Mouse (Mus musculus) stomach, embryonic 14.5 days (tissue): ENCODE data around the gene Lonp2. TPM values are rescaled to one million over a fixed set of nuclear protein-coding genes. Genes with fewer than 3 reads are reported as not detected.

Experiments used
- ATAC-seq: fragments of 200-750 bp; cut with Nextera tagmentation; 2 replicates; pipeline ENCODE4 v1.8.0; 2017; ENCODE audit warnings: low read depth, moderate TSS enrichment; ENCODE audit not compliant: insufficient number of reproducible peaks, insufficient read depth, low FRiP score
- H3K27ac ChIP-seq: fragments of 300-500 bp; sonication (generic); 2 replicates; pipeline ENCODE4 v1.5.1; 2014; ENCODE audit warnings: mild to moderate bottlenecking, low read length, moderate library complexity, mixed read lengths
- H3K27me3 ChIP-seq: fragments of 300-500 bp; sonication (generic); 2 replicates; pipeline ENCODE4 v1.6.1; 2014; ENCODE audit warnings: low read length, control low read depth, mixed read lengths; ENCODE audit not compliant: control insufficient read depth, insufficient read depth
- H3K36me3 ChIP-seq: fragments of 300-500 bp; sonication (generic); 2 replicates; pipeline ENCODE4 v1.6.1; 2014; ENCODE audit warnings: mild to moderate bottlenecking, control low read depth, low read length, moderate library complexity, mixed read lengths; ENCODE audit not compliant: control insufficient read depth, insufficient read depth
- H3K4me1 ChIP-seq: fragments of 300-500 bp; sonication (generic); 2 replicates; pipeline ENCODE4 v1.6.1; 2014; ENCODE audit warnings: low read length, control low read depth, mixed read lengths; ENCODE audit not compliant: control insufficient read depth, insufficient read depth
- H3K4me2 ChIP-seq: fragments of 300-500 bp; sonication (generic); replicated peaks from 2 replicates; pipeline ENCODE4 v1.6.1; 2014; ENCODE audit warnings: low read depth, low read length, control low read depth
- H3K4me3 ChIP-seq: fragments of 300-500 bp; sonication (generic); 2 replicates; pipeline ENCODE4 v1.5.1; 2014; ENCODE audit warnings: low read depth, low read length, control low read depth
- H3K9ac ChIP-seq: fragments of 300-500 bp; sonication (generic); replicated peaks from 2 replicates; pipeline ENCODE4 v1.6.1; 2014; ENCODE audit warnings: low read depth, mild to moderate bottlenecking, control low read depth, low read length, moderate library complexity, mixed read lengths
- H3K9me3 ChIP-seq: fragments of 300-500 bp; sonication (generic); 2 replicates; pipeline ENCODE4 v1.6.1; 2016; ENCODE audit warnings: low read depth, low read length, control low read depth; ENCODE audit not compliant: control insufficient read depth
- WGBS: fragments of 180-500 bp; shearing (Covaris S2); extraction: QIAGEN DNeasy Blood & Tissue Kit; methylation state at CpG from one replicate; pipeline ENCODE4 v1.1.7; 2014; 5-methylcytosine and 5-hydroxymethylcytosine counted together
- polyA plus RNA-seq: library from polyadenylated mRNA; unstranded; fragments of >200 nt; fragmentation: Nextera tagmentation; extraction: Ambion mirVana; gene quantifications from 2 replicates; pipeline ENCODE4 v1.2.1, GENCODE M21; 2014

Lonp2 gene
- polyA plus RNA-seq, 1 experiment from 2014 or later, result 45.4 TPM

DNA sequence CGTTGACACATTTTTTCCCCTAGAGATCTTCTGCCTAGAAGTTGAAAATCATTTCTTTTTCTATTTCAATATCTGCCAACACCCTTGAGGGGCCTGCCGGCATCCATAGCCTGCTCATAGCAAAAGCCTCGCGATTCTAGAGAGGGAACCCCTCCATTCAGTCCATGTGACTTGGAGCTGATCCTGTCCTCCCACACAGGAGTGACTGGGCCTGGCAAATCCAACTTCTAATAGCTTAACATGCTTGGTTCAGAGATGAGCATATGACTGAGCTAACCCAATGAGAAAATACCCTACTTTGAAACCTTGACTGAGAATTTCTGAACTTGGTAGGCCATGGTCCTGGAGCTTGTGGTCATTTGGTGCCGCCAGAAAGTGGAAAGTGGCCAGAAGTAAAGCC lies 37.8 kb upstream of the Lonp2 start:
- no peaks in the 10 kb centered on the region for H3K36me3 ChIP-seq
- H3K9me3 ChIP-seq, result no peaks in the 10 kb centered on the region
- no peak overlapping the region for H3K27ac ChIP-seq
- H3K27me3 ChIP-seq, result no peaks in the 10 kb centered on the region
- no peak overlapping the region for H3K4me2 ChIP-seq
- no peaks in the 10 kb centered on the region for H3K4me1 ChIP-seq
- ATAC-seq, result no peak
- H3K9ac ChIP-seq, result no peak overlapping the region
- 40% methylated on average over 5 of the region's 5 CpGs for WGBS
- H3K4me3 ChIP-seq, result no peak overlapping the region

GRCm38 (mm10) chr8:86586642-86587041 lies 37.2 kb upstream of the Lonp2 start:
- ATAC-seq, result no peak
- WGBS, result 41% methylated on average over 6 of the region's 6 CpGs
- H3K4me3 ChIP-seq, result no peak overlapping the region
- no peaks in the 10 kb centered on the region for H3K27me3 ChIP-seq
- H3K9ac ChIP-seq, result no peak overlapping the region
- no peaks in the 10 kb centered on the region for H3K4me1 ChIP-seq
- H3K36me3 ChIP-seq, result no peaks in the 10 kb centered on the region
- no peak overlapping the region for H3K4me2 ChIP-seq
- no peaks in the 10 kb centered on the region for H3K9me3 ChIP-seq
- H3K27ac ChIP-seq, result no peak overlapping the region

DNA sequence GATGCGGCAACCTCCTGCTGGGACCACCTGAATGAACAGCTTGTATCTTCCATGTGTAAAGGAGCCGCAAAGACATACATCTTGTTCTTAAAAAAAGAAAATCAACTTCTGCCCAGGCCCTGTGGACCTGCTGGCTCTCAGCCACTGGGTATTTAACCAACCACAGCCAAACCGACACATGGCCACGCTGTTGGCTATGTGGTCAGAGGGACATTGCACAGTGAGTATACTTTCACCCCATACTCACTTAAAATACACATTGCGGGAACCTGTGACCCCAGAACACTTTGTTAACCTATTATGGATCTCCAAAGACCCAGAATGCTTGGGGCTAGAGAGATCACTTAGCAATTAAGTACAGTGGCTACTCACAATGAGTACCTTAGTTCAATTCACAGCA lies 35.5 kb upstream of the Lonp2 start:
- Histone ChIP-seq H3K4me3 (no peak overlapping the region), H3K27ac (no peak overlapping the region), H3K4me1 (no peaks in the 10 kb centered on the region), H3K4me2 (no peak overlapping the region), H3K27me3 (no peaks in the 10 kb centered on the region), H3K9me3 (no peaks in the 10 kb centered on the region), H3K9ac (no peak overlapping the region), H3K36me3 (no peaks in the 10 kb centered on the region)
- WGBS, result 85% methylated on average over 5 of the region's 5 CpGs
- ATAC-seq, result no peak

- no peak overlapping the region for H3K9ac ChIP-seq
- no peaks in the 10 kb centered on the region for H3K4me1 ChIP-seq
- no peak overlapping the region for H3K4me2 ChIP-seq
- H3K27me3 ChIP-seq, result no peaks in the 10 kb centered on the region
- H3K4me3 ChIP-seq, result no peak overlapping the region
- ATAC-seq, result no peak
- H3K9me3 ChIP-seq, result no peaks in the 10 kb centered on the region
- no peaks in the 10 kb centered on the region for H3K36me3 ChIP-seq
- no peak overlapping the region for H3K27ac ChIP-seq
- 53% methylated on average over 10 of the region's 10 CpGs for WGBS
These were observed 30.7 kb upstream of the Lonp2 start for GRCm38 (mm10) chr8:86593099-86593498.

- Histone ChIP-seq H3K27ac (no peak overlapping the region), H3K4me1 (no peaks in the 10 kb centered on the region), H3K4me3 (no peak overlapping the region), H3K27me3 (no peaks in the 10 kb centered on the region), H3K36me3 (no peaks in the 10 kb centered on the region), H3K9me3 (no peaks in the 10 kb centered on the region), H3K9ac (no peak overlapping the region), H3K4me2 (no peak overlapping the region)
- WGBS, result 65% methylated on average over 3 of the region's 3 CpGs
- no peak for ATAC-seq
These were observed 29.6 kb upstream of the Lonp2 start for GRCm38 (mm10) chr8:86594159-86594796.

- Histone ChIP-seq H3K9ac (no peak overlapping the region), H3K4me3 (no peak overlapping the region), H3K4me2 (no peak overlapping the region), H3K4me1 (no peaks in the 10 kb centered on the region), H3K27ac (no peak overlapping the region), H3K27me3 (no peaks in the 10 kb centered on the region), H3K36me3 (no peaks in the 10 kb centered on the region), H3K9me3 (no peaks in the 10 kb centered on the region)
- WGBS, result 83% methylated on average over 5 of the region's 5 CpGs
- no peak for ATAC-seq
These were observed 28.2 kb upstream of the Lonp2 start for GRCm38 (mm10) chr8:86595671-86596070.

DNA sequence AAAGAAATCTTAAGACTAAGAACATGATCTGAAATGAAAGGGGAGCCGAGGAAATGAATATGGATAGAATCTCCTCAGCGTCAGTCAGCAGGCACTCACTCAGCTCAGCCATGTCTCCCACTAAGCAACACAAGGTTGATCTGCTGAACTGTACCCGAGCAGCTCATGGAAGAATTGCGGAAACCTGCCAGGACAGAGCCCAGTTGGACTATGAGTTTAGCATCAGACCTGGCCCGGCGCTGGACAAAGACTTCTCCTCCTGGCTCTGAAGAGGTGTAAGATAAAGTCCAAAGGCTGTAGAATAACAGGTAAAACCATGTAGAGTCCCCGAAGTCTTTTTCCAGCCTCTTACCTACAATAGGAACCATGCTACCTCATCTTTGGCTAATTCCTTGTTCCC lies 26.2 kb upstream of the Lonp2 start:
- no peak overlapping the region for H3K4me2 ChIP-seq
- WGBS, result 90% methylated on average over 7 of the region's 7 CpGs
- no peaks in the 10 kb centered on the region for H3K9me3 ChIP-seq
- no peak overlapping the region for H3K9ac ChIP-seq
- no peak overlapping the region for H3K4me3 ChIP-seq
- H3K36me3 ChIP-seq, result no peaks in the 10 kb centered on the region
- H3K4me1 ChIP-seq, result no peaks in the 10 kb centered on the region
- H3K27me3 ChIP-seq, result no peaks in the 10 kb centered on the region
- ATAC-seq, result no peak
- H3K27ac ChIP-seq, result no peak overlapping the region

DNA sequence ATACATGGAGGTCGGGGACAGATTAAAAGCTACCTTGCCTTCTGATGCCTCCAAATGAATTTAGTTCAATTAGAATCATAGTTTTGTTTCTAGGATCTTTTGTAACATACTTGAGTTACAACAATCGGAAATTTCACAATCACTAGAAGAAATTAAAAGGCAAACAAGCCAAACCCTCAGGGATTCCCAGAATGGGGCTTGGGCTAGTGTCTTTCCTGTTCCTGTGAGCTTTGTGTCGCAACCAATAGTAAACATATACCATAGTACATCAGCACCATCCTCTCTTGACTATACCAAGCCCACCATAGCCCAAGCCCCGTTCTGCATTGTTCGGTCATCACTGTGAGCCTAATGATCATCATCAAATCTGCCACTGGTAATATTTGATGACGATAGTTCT lies 24.5 kb upstream of the Lonp2 start:
- Histone ChIP-seq H3K9ac (no peak overlapping the region), H3K27ac (no peak overlapping the region), H3K27me3 (no peaks in the 10 kb centered on the region), H3K4me2 (no peak overlapping the region), H3K4me1 (no peaks in the 10 kb centered on the region), H3K9me3 (no peaks in the 10 kb centered on the region), H3K36me3 (no peaks in the 10 kb centered on the region), H3K4me3 (no peak overlapping the region)
- WGBS, result 83% methylated on average over 6 of the region's 6 CpGs
- no peak for ATAC-seq

DNA sequence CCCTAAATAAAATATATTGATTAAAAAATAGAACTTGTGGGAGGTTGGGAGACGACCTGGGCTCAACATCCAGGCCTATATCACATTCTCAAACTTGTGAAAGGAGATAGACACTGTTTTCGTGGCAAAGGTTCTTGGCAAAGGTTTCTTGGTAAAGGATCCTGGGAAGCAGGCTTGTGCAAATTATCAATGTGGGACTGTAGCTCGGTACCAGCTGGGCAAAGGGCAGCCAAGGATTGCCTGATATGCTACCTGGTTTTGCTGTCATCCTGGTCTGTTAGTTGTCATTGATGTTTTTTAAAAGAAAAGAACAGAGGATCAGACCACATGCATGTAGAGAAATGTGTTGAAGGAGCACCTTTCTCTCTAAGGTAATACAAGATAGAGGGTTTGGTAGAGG lies 23.5 kb upstream of the Lonp2 start:
- H3K4me1 ChIP-seq, result no peaks in the 10 kb centered on the region
- H3K4me3 ChIP-seq, result no peak overlapping the region
- H3K4me2 ChIP-seq, result no peak overlapping the region
- no peak for ATAC-seq
- 79% methylated on average over 3 of the region's 3 CpGs for WGBS
- no peak overlapping the region for H3K27ac ChIP-seq
- no peaks in the 10 kb centered on the region for H3K9me3 ChIP-seq
- H3K9ac ChIP-seq, result no peak overlapping the region
- no peaks in the 10 kb centered on the region for H3K27me3 ChIP-seq
- no peaks in the 10 kb centered on the region for H3K36me3 ChIP-seq
